In genomic region chr2:107734291-107734690, GRCm38 (mm10) we compare ENCODE assay signal across 31 mouse cellular contexts.
A peak's percentile ranks its signal among the peaks of the same experiment; 100 is the strongest.
DNase-seq lines count a peak whose midpoint lies in the region; ATAC-seq and TF ChIP-seq lines count a peak whose summit lies in the region.
"Had no signal": no experiment of that assay in that cellular context is flagged by ENCODE, and none has a peak within 500 bp of the region (broad histone marks: within the 10 kb centered on the region; RNA-seq: fewer than 3 reads in every experiment).

No protein-coding gene starts in this region.

- H3K27ac ChIP-seq in midbrain, embryonic 13.5 days = no peak overlapping the region
- no peak overlapping the region for H3K27ac ChIP-seq in midbrain, embryonic 16.5 days (ENCODE audit: low read length)
- no peak overlapping the region for H3K27ac ChIP-seq in forebrain, embryonic 14.5 days (ENCODE audit: low read depth, low read length)
- no peak overlapping the region for H3K27ac ChIP-seq in hindbrain, embryonic 12.5 days
- no peak overlapping the region for H3K27ac ChIP-seq in hindbrain, postnatal 0 days
- no peak overlapping the region for H3K27ac ChIP-seq in intestine, embryonic 15.5 days
- H3K27ac ChIP-seq: embryonic facial prominence, embryonic 10.5 days; embryonic facial prominence, embryonic 15.5 days; gastrocnemius, adult 2 months; liver, embryonic 12.5 days; macrophage; neural tube, embryonic 12.5 days had no signal

- intact Hi-C loops in heart, postnatal 36 days (cut with DNase I) = no loop called here

- WGBS in midbrain, embryonic 13.5 days = 71% methylated on average over 3 of the region's 3 CpGs
- 69% methylated on average over 3 of the region's 3 CpGs for WGBS in midbrain, embryonic 16.5 days
- WGBS in forebrain, embryonic 14.5 days = 21% methylated on average over 3 of the region's 3 CpGs
- WGBS in hindbrain, embryonic 12.5 days = 69% methylated on average over 3 of the region's 3 CpGs
- WGBS in hindbrain, postnatal 0 days = 44% methylated on average over 3 of the region's 3 CpGs
- WGBS in intestine, embryonic 15.5 days = 81% methylated on average over 3 of the region's 3 CpGs

- no peaks in the 10 kb centered on the region for H3K9me3 ChIP-seq in midbrain, embryonic 13.5 days
- no peaks in the 10 kb centered on the region for H3K9me3 ChIP-seq in midbrain, embryonic 16.5 days (replicated peaks; ENCODE audit: control insufficient read depth, low read length, poor library complexity, severe bottlenecking)
- H3K9me3 ChIP-seq in forebrain, embryonic 14.5 days (replicated peaks; ENCODE audit: control insufficient read depth, low read length) = no peaks in the 10 kb centered on the region
- no peaks in the 10 kb centered on the region for H3K9me3 ChIP-seq in hindbrain, embryonic 12.5 days (replicated peaks)
- no peaks in the 10 kb centered on the region for H3K9me3 ChIP-seq in hindbrain, postnatal 0 days (ENCODE audit: low read length)
- H3K9me3 ChIP-seq in intestine, embryonic 15.5 days = no peaks in the 10 kb centered on the region
- H3K9me3 ChIP-seq: embryonic facial prominence, embryonic 10.5 days; embryonic facial prominence, embryonic 15.5 days; liver, embryonic 12.5 days; neural tube, embryonic 12.5 days had no signal

- TF ChIP-seq CTCF in hindbrain, postnatal 0 days (IDR thresholded peaks at IDR 0.05; ENCODE audit: low read depth) = no peak

- H3K27me3 ChIP-seq in midbrain, embryonic 13.5 days = no peaks in the 10 kb centered on the region
- no peaks in the 10 kb centered on the region for H3K27me3 ChIP-seq in midbrain, embryonic 16.5 days (ENCODE audit: control insufficient read depth, insufficient read depth, low read depth, low read length)
- H3K27me3 ChIP-seq in forebrain, embryonic 14.5 days (replicated peaks; ENCODE audit: control insufficient read depth, insufficient read depth, low read length) = no peaks in the 10 kb centered on the region
- H3K27me3 ChIP-seq in hindbrain, embryonic 12.5 days = no peaks in the 10 kb centered on the region
- H3K27me3 ChIP-seq in hindbrain, postnatal 0 days (ENCODE audit: insufficient read depth, low read length) = no peaks in the 10 kb centered on the region
- no peaks in the 10 kb centered on the region for H3K27me3 ChIP-seq in intestine, embryonic 15.5 days (replicated peaks)
- H3K27me3 ChIP-seq: embryonic facial prominence, embryonic 15.5 days; liver, embryonic 12.5 days; neural tube, embryonic 12.5 days had no signal

- H3K4me2 ChIP-seq in midbrain, embryonic 13.5 days (replicated peaks) = no peak overlapping the region
- H3K4me2 ChIP-seq in midbrain, embryonic 16.5 days (ENCODE audit: low read length) = no peak overlapping the region
- H3K4me2 ChIP-seq in forebrain, embryonic 14.5 days (ENCODE audit: low read length) = no peak overlapping the region
- H3K4me2 ChIP-seq in hindbrain, embryonic 12.5 days (replicated peaks) = no peak overlapping the region
- H3K4me2 ChIP-seq in hindbrain, postnatal 0 days (ENCODE audit: low read depth, low read length) = no peak overlapping the region
- no peak overlapping the region for H3K4me2 ChIP-seq in intestine, embryonic 15.5 days (replicated peaks)
- H3K4me2 ChIP-seq: embryonic facial prominence, embryonic 15.5 days; heart, embryonic 11.5 days; liver, embryonic 12.5 days; neural tube, embryonic 12.5 days had no signal

- no peak overlapping the region for H3K4me3 ChIP-seq in midbrain, embryonic 13.5 days (replicated peaks)
- no peak overlapping the region for H3K4me3 ChIP-seq in midbrain, embryonic 16.5 days (ENCODE audit: low read depth, low read length)
- no peak overlapping the region for H3K4me3 ChIP-seq in forebrain, embryonic 14.5 days (ENCODE audit: low read depth, low read length)
- H3K4me3 ChIP-seq in hindbrain, embryonic 12.5 days = no peak overlapping the region
- no peak overlapping the region for H3K4me3 ChIP-seq in hindbrain, postnatal 0 days (ENCODE audit: low read length)
- no peak overlapping the region for H3K4me3 ChIP-seq in intestine, embryonic 15.5 days (replicated peaks)
- H3K4me3 ChIP-seq: embryonic facial prominence, embryonic 10.5 days; embryonic facial prominence, embryonic 15.5 days; gastrocnemius, adult 2 months; liver, embryonic 12.5 days; myocyte; neural tube, embryonic 12.5 days had no signal

- H3K36me3 ChIP-seq in midbrain, embryonic 13.5 days = no peaks in the 10 kb centered on the region
- no peaks in the 10 kb centered on the region for H3K36me3 ChIP-seq in midbrain, embryonic 16.5 days (ENCODE audit: control insufficient read depth, insufficient read depth, low read length)
- no peaks in the 10 kb centered on the region for H3K36me3 ChIP-seq in forebrain, embryonic 14.5 days (ENCODE audit: control insufficient read depth, insufficient read depth, low read length)
- H3K36me3 ChIP-seq in hindbrain, embryonic 12.5 days = no peaks in the 10 kb centered on the region
- H3K36me3 ChIP-seq in hindbrain, postnatal 0 days (ENCODE audit: insufficient read depth, low read length) = no peaks in the 10 kb centered on the region
- no peaks in the 10 kb centered on the region for H3K36me3 ChIP-seq in intestine, embryonic 15.5 days
- H3K36me3 ChIP-seq: embryonic facial prominence, embryonic 10.5 days; embryonic facial prominence, embryonic 15.5 days; liver, embryonic 12.5 days; neural tube, embryonic 12.5 days had no signal

- H3K4me1 ChIP-seq in midbrain, embryonic 13.5 days (replicated peaks) = no peaks in the 10 kb centered on the region
- H3K4me1 ChIP-seq in midbrain, embryonic 16.5 days (ENCODE audit: control insufficient read depth, insufficient read depth, low read length) = no peaks in the 10 kb centered on the region
- no peaks in the 10 kb centered on the region for H3K4me1 ChIP-seq in forebrain, embryonic 14.5 days (ENCODE audit: control insufficient read depth, insufficient read depth, low read length)
- H3K4me1 ChIP-seq in hindbrain, embryonic 12.5 days = no peaks in the 10 kb centered on the region
- no peaks in the 10 kb centered on the region for H3K4me1 ChIP-seq in hindbrain, postnatal 0 days (ENCODE audit: insufficient read depth, low read length)
- H3K4me1 ChIP-seq in intestine, embryonic 15.5 days (replicated peaks) = no peaks in the 10 kb centered on the region
- H3K4me1 ChIP-seq: embryonic facial prominence, embryonic 10.5 days; embryonic facial prominence, embryonic 15.5 days; liver, embryonic 12.5 days; neural tube, embryonic 12.5 days had no signal

- no peak overlapping the region for H3K9ac ChIP-seq in midbrain, embryonic 13.5 days (replicated peaks)
- no peak overlapping the region for H3K9ac ChIP-seq in midbrain, embryonic 16.5 days (ENCODE audit: low read depth, low read length)
- no peak overlapping the region for H3K9ac ChIP-seq in forebrain, embryonic 14.5 days (ENCODE audit: low read length)
- no peak overlapping the region for H3K9ac ChIP-seq in hindbrain, embryonic 12.5 days
- H3K9ac ChIP-seq in hindbrain, postnatal 0 days (replicated peaks; ENCODE audit: low read length) = no peak overlapping the region
- no peak overlapping the region for H3K9ac ChIP-seq in intestine, embryonic 15.5 days
- H3K9ac ChIP-seq: embryonic facial prominence, embryonic 15.5 days; liver, embryonic 12.5 days; liver, postnatal 0 days; neural tube, embryonic 12.5 days had no signal

- ATAC-seq in midbrain, embryonic 13.5 days = 0 out of 2 replicates have a peak, but pooled peaks have one; percentile 40
- ATAC-seq in midbrain, embryonic 16.5 days = no peak
- peak; percentile 74 for ATAC-seq in forebrain, embryonic 14.5 days
- peak; percentile 52 for ATAC-seq in hindbrain, embryonic 12.5 days (ENCODE audit: low FRiP score)
- no peak for ATAC-seq in hindbrain, postnatal 0 days
- ATAC-seq in intestine, embryonic 15.5 days = no peak
- ATAC-seq: intestine, postnatal 0 days; liver, embryonic 12.5 days; liver, postnatal 0 days had no signal

- DNase-seq in forebrain, embryonic 14.5 days (ENCODE audit: low spot score) = peak; percentile 48
- DNase-seq in hindbrain, postnatal 0 days (ENCODE audit: low spot score) = peak; percentile 35
- no peak for DNase-seq in heart, postnatal 36 days
- DNase-seq: adrenal gland, postnatal 25 days; B cell, adult 2 months; cerebellum, adult 18-20 months; cerebellum, postnatal 14 days; gastrocnemius, adult 2 months; gastrocnemius, postnatal 36 days; heart, adult 18-20 months; kidney, adult 9 months; kidney, postnatal 10 days; layer of hippocampus, postnatal 36 days; left cerebral cortex, postnatal 4 days; liver, postnatal 0 days; right cerebral cortex, adult 18-20 months; spleen, adult 18-20 months; thymus, adult 18-20 months; thymus, postnatal 25 days had no signal

Comparison
In these comparisons a context has a peak if more than half of its experiments do, and no peak if none do; other contexts are left out.
1. ATAC-seq: peak in midbrain, embryonic 13.5 days (single experiment), forebrain, embryonic 14.5 days (single experiment) and hindbrain, embryonic 12.5 days (single experiment); none in midbrain, embryonic 16.5 days (single experiment), hindbrain, postnatal 0 days (single experiment) and intestine, embryonic 15.5 days (single experiment).
2. DNase-seq: peak in forebrain, embryonic 14.5 days (single experiment) and hindbrain, postnatal 0 days (single experiment); none in heart, postnatal 36 days (0 of 2).